Mouse (Mus musculus): ENCODE results near the gene Isg20. TPM values are rescaled to one million over a fixed set of nuclear protein-coding genes. Genes with fewer than 3 reads are reported as not detected.

The Isg20 gene
- polyA plus RNA-seq, 2 experiments: 47.2 to 72.1 TPM

DNA sequence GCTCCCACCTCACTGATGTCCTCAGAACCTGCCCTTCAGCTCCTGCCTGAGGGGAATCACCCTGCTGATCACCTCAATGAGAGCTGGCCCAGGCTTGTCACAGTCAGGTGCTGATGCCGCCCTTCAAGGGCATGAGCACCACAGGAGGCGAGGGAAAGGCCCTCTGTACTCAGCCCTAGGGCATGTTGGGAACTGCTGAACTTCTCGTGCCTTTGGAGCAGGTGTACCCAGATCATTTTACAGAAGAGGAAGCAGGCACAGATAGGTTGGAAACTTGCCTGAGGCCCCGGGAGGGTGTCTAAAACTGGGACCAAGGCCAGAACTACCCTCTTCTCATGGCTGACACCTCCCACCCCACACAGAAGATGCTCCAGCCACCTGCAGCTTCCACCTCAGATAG lies 5.5 kb downstream of the Isg20 start:
- H3K27me3 ChIP-seq (ENCODE audit: control insufficient read depth, insufficient read depth, low read length): no peaks in the 10 kb centered on the region
- H3K4me2 ChIP-seq (ENCODE audit: low read depth): no peak overlapping the region
- H3K4me3 ChIP-seq (ENCODE audit: insufficient read depth in 1 of 2, low read depth in 2 of 2, low read length in 2 of 2): no peak overlapping the region
- no peaks in the 10 kb centered on the region; the same call in 1 of the 2 replicates for H3K36me3 ChIP-seq (replicated peaks; ENCODE audit: control insufficient read depth, insufficient read depth, low read depth)
- no peaks in the 10 kb centered on the region for H3K9me3 ChIP-seq (ENCODE audit: control insufficient read depth, low read length)
- DNase-seq (ENCODE audit: low read depth in 3 of 3, low spot score in 3 of 3) (no peak), ATAC-seq (ENCODE audit: insufficient read depth) (no peak)
- H3K9ac ChIP-seq (replicated peaks): no peak overlapping the region
- TF ChIP-seq EP300 (IDR thresholded peaks at IDR 0.05; ENCODE audit: low read depth) (no peak), CTCF (IDR thresholded peaks at IDR 0.05; ENCODE audit: low read depth) (no peak)
- no peak overlapping the region for H3K27ac ChIP-seq
- 44% methylated on average over 4 of the region's 4 CpGs for WGBS (ENCODE audit: insufficient replicate concordance)
- H3K4me1 ChIP-seq (replicated peaks; ENCODE audit: control insufficient read depth in 2 of 2, insufficient read depth in 2 of 2, low read length in 1 of 2): peaks cover 6 to 14% of the 10 kb centered on the region in 2 experiments

- ATAC-seq (ENCODE audit: insufficient read depth) (peak; percentile 29; the same call in 1 of the 2 replicates), DNase-seq (ENCODE audit: low read depth in 3 of 3, low spot score in 3 of 3) (no peak)
- H3K4me2 ChIP-seq (ENCODE audit: low read depth): no peak overlapping the region
- no peaks in the 10 kb centered on the region for H3K9me3 ChIP-seq (ENCODE audit: control insufficient read depth, low read length)
- H3K4me1 ChIP-seq (replicated peaks; ENCODE audit: control insufficient read depth in 2 of 2, insufficient read depth in 2 of 2, low read length in 1 of 2): peaks cover 0 to 6% of the 10 kb centered on the region in 2 experiments; a peak in 2 of 4 replicates
- H3K27ac ChIP-seq: no peak overlapping the region
- no peaks in the 10 kb centered on the region for H3K27me3 ChIP-seq (ENCODE audit: control insufficient read depth, insufficient read depth, low read length)
- no peak overlapping the region for H3K4me3 ChIP-seq (ENCODE audit: insufficient read depth in 1 of 2, low read depth in 2 of 2, low read length in 2 of 2)
- no peak overlapping the region for H3K9ac ChIP-seq (replicated peaks)
- TF ChIP-seq EP300 (IDR thresholded peaks at IDR 0.05; ENCODE audit: low read depth): no peak
- TF ChIP-seq CTCF (IDR thresholded peaks at IDR 0.05; ENCODE audit: low read depth): no peak
- WGBS (ENCODE audit: insufficient replicate concordance): 66% methylated on average over 7 of the region's 7 CpGs
- H3K36me3 ChIP-seq (replicated peaks; ENCODE audit: control insufficient read depth, insufficient read depth, low read depth): no peaks in the 10 kb centered on the region
Measured at GRCm38 (mm10) chr7:78922506-78922905, 9.3 kb downstream of the Isg20 start.

DNA sequence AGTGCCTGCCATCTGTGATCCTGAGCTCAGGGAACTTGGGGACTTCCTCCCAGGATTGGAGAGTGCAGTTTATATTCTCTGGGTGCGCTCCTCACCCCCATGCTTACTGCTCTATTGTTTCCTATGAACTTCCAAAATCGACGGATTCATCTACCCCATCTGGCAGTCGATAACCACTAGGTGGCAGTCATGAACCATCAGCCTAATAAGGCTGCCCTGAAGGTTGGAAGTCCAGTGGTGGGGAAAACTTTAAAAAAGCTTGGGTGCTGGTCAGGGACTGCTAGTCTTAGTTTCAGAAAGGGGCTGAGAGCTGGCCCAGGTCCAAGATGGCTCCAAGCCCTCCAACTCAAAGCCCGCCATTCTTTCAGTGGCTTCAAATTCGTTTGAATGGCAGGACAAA lies 11.1 kb downstream of the Isg20 start:
- 14% methylated on average over 6 of the region's 6 CpGs for WGBS (ENCODE audit: insufficient replicate concordance)
- no peak overlapping the region for H3K27ac ChIP-seq

GRCm38 (mm10) chr7:78924796-78925195 lies 11.6 kb downstream of the Isg20 start:
- H3K9ac ChIP-seq (replicated peaks): no peak overlapping the region
- WGBS (ENCODE audit: insufficient replicate concordance): 50% methylated on average over 7 of the region's 7 CpGs
- no peaks in the 10 kb centered on the region for H3K9me3 ChIP-seq (ENCODE audit: control insufficient read depth, low read length)
- TF ChIP-seq EP300 (IDR thresholded peaks at IDR 0.05; ENCODE audit: low read depth): no peak
- TF ChIP-seq CTCF (IDR thresholded peaks at IDR 0.05; ENCODE audit: low read depth): no peak
- peaks cover 0 to 6% of the 10 kb centered on the region in 2 experiments; a peak in 2 of 4 replicates for H3K4me1 ChIP-seq (replicated peaks; ENCODE audit: control insufficient read depth in 2 of 2, insufficient read depth in 2 of 2, low read length in 1 of 2)
- H3K27ac ChIP-seq: no peak overlapping the region
- H3K4me2 ChIP-seq (ENCODE audit: low read depth): no peak overlapping the region
- H3K27me3 ChIP-seq (ENCODE audit: control insufficient read depth, insufficient read depth, low read length): no peaks in the 10 kb centered on the region
- ATAC-seq (ENCODE audit: insufficient read depth) (no peak), DNase-seq (ENCODE audit: low read depth in 3 of 3, low spot score in 3 of 3) (no peak)
- H3K36me3 ChIP-seq (replicated peaks; ENCODE audit: control insufficient read depth, insufficient read depth, low read depth): no peaks in the 10 kb centered on the region
- H3K4me3 ChIP-seq (ENCODE audit: insufficient read depth in 1 of 2, low read depth in 2 of 2, low read length in 2 of 2): no peak overlapping the region

More for the DNA sequence above, 11.1 kb downstream of the Isg20 start:
- Histone ChIP-seq H3K27me3 (ENCODE audit: control insufficient read depth, insufficient read depth, low read length) (no peaks in the 10 kb centered on the region), H3K4me2 (ENCODE audit: low read depth) (no peak overlapping the region), H3K4me3 (ENCODE audit: insufficient read depth in 1 of 2, low read depth in 2 of 2, low read length in 2 of 2) (no peak overlapping the region), H3K36me3 (replicated peaks; ENCODE audit: control insufficient read depth, insufficient read depth, low read depth) (no peaks in the 10 kb centered on the region), H3K9ac (replicated peaks) (no peak overlapping the region), H3K4me1 (replicated peaks; ENCODE audit: control insufficient read depth in 2 of 2, insufficient read depth in 2 of 2, low read length in 1 of 2) (peaks cover 0 to 6% of the 10 kb centered on the region in 2 experiments; a peak in 2 of 4 replicates), H3K9me3 (ENCODE audit: control insufficient read depth, low read length) (no peaks in the 10 kb centered on the region)
- peak in 2 of 3 experiments; percentile 45 to 52 for DNase-seq (ENCODE audit: low read depth in 3 of 3, low spot score in 3 of 3)
- no peak for ATAC-seq (ENCODE audit: insufficient read depth)
- TF ChIP-seq EP300 (IDR thresholded peaks at IDR 0.05; ENCODE audit: low read depth) (no peak), CTCF (IDR thresholded peaks at IDR 0.05; ENCODE audit: low read depth) (peak; percentile 94)

GRCm38 (mm10) chr7:78925680-78926079 lies 12.5 kb downstream of the Isg20 start:
- 63% methylated on average over 7 of the region's 7 CpGs for WGBS (ENCODE audit: insufficient replicate concordance)
- H3K36me3 ChIP-seq (replicated peaks; ENCODE audit: control insufficient read depth, insufficient read depth, low read depth): no peaks in the 10 kb centered on the region
- H3K9me3 ChIP-seq (ENCODE audit: control insufficient read depth, low read length): no peaks in the 10 kb centered on the region
- DNase-seq (ENCODE audit: low read depth in 3 of 3, low spot score in 3 of 3) (no peak), ATAC-seq (ENCODE audit: insufficient read depth) (no peak)
- H3K27me3 ChIP-seq (ENCODE audit: control insufficient read depth, insufficient read depth, low read length): no peaks in the 10 kb centered on the region
- H3K4me2 ChIP-seq (ENCODE audit: low read depth): no peak overlapping the region
- H3K4me1 ChIP-seq (replicated peaks; ENCODE audit: control insufficient read depth in 2 of 2, insufficient read depth in 2 of 2, low read length in 1 of 2): peaks cover 0 to 6% of the 10 kb centered on the region in 2 experiments; a peak in 2 of 4 replicates
- no peak overlapping the region for H3K27ac ChIP-seq
- H3K4me3 ChIP-seq (ENCODE audit: insufficient read depth in 1 of 2, low read depth in 2 of 2, low read length in 2 of 2): no peak overlapping the region
- TF ChIP-seq CTCF (IDR thresholded peaks at IDR 0.05; ENCODE audit: low read depth) (no peak), EP300 (IDR thresholded peaks at IDR 0.05; ENCODE audit: low read depth) (no peak)
- H3K9ac ChIP-seq (replicated peaks): no peak overlapping the region
